Mouse (Mus musculus) ES-E14 (cell line): ENCODE results near the gene Nudt9. TPM values are rescaled to one million over a fixed set of nuclear protein-coding genes. Genes with fewer than 3 reads are reported as not detected.

Source experiments
- DNase-seq: peaks from one replicate; pipeline ENCODE4 v3.0.0-alpha.2; 2013; ENCODE audit warnings: low read depth, low spot score
- H3K27ac ChIP-seq: 2 replicates; pipeline ENCODE4 v1.5.1; 2012; ENCODE audit warnings: low read depth, mild to moderate bottlenecking, low read length, moderate library complexity, mixed read lengths; ENCODE audit not compliant: poor library complexity, insufficient read depth, severe bottlenecking
- H3K36me3 ChIP-seq: 2 replicates; pipeline ENCODE4 v1.6.1; 2012; ENCODE audit warnings: mild to moderate bottlenecking, low read length, moderate library complexity, mixed read lengths; ENCODE audit not compliant: control insufficient read depth, poor library complexity, insufficient read depth, severe bottlenecking
- H3K4me1 ChIP-seq, 2 experiments: fragments of 150-350 bp in 1 of 2; sonication (generic) in 1 of 2; 2 replicates each; pipeline ENCODE4 v1.6.1; 2012; ENCODE audit warnings: low read length in 2 of 2, mild to moderate bottlenecking in 1 of 2, mixed read lengths in 1 of 2; ENCODE audit not compliant: control insufficient read depth in 2 of 2, insufficient read depth in 2 of 2, poor library complexity in 1 of 2
- H3K4me3 ChIP-seq, 2 experiments: fragments of 150-350 bp in 1 of 2; sonication (generic) in 1 of 2; 2 replicates each; pipeline ENCODE4 v1.5.1; 2012; ENCODE audit warnings: low read length in 2 of 2, low read depth in 1 of 2, mild to moderate bottlenecking in 1 of 2, mixed read lengths in 1 of 2; ENCODE audit not compliant: insufficient read depth in 1 of 2, poor library complexity in 1 of 2, severe bottlenecking in 1 of 2
- H3K9ac ChIP-seq: 2 replicates; pipeline ENCODE4 v1.6.1; 2012; ENCODE audit warnings: low read depth, mild to moderate bottlenecking, low read length, mixed read lengths; ENCODE audit not compliant: poor library complexity, insufficient read depth, severe bottlenecking
- H3K9me3 ChIP-seq: fragments of 150-350 bp; sonication (generic); 2 replicates; pipeline ENCODE4 v1.6.1; 2012; ENCODE audit warnings: low read depth, mild to moderate bottlenecking, low read length; ENCODE audit not compliant: control insufficient read depth, insufficient read depth
- CHD2 ChIP-seq: IDR thresholded peaks from 2 replicates; pipeline ENCODE4 v1.6.1; 2014; ENCODE audit warnings: mild to moderate bottlenecking, low read depth, low read length, inconsistent platforms
- HCFC1 ChIP-seq: IDR thresholded peaks from 2 replicates; pipeline ENCODE4 v1.6.1; 2012; ENCODE audit warnings: low read length, inconsistent platforms, borderline replicate concordance; ENCODE audit not compliant: insufficient read depth
- MAFK ChIP-seq: IDR thresholded peaks from 2 replicates; pipeline ENCODE4 v1.6.1; 2014; ENCODE audit warnings: mild to moderate bottlenecking, low read depth, low read length, inconsistent platforms; ENCODE audit not compliant: insufficient read depth
- ZC3H11A ChIP-seq: IDR thresholded peaks from 2 replicates; pipeline ENCODE4 v1.6.1; 2012; ENCODE audit warnings: low read depth, mild to moderate bottlenecking, inconsistent platforms, low read length, borderline replicate concordance
- ZNF384 ChIP-seq: IDR thresholded peaks from 2 replicates; pipeline ENCODE4 v1.6.1; 2012; ENCODE audit warnings: low read depth, low read length, inconsistent platforms
- in situ Hi-C, 2 experiments: fragments of 600-800 bp; cut with MboI; formaldehyde crosslinking; loops; one replicate each; pipeline ENCODE4 v1.15.1; 2025; ENCODE audit warnings: low sequenced_read_pairs in 2 of 2, inconsistent platforms in 1 of 2; ENCODE audit not compliant: unreplicated experiment in 2 of 2
- total RNA-seq: library from RNA; depleted of rRNA; stranded (reverse); fragments of 300-350 nt; gene quantifications from 2 replicates; pipeline ENCODE4 v1.2.3, GENCODE M21; 2012

Gene Nudt9
- total RNA-seq, 1 experiment: 55.4 TPM

DNA sequence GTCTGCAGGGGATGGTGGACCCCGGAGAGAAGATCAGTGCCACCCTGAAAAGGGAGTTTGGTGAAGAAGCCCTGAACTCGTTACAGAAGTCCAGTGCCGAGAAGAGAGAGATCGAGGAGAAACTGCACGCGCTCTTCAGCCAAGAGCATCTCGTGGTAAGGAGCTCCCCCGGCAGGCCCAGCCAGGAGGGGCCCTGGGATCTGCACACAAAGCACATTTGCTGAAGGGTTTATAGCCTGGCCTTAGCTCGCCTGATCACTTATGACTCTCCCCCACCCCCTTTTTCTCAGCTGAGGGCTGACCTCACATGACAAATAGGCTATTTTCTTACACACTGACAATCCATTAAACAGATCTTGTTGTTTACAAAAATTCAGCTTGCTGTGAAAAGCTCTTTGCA lies 13.5 kb downstream of the Nudt9 start:
- Histone ChIP-seq H3K4me1 (no peaks in the 10 kb centered on the region), H3K27ac (no peak overlapping the region), H3K9ac (no peak overlapping the region), H3K9me3 (peaks cover 4% of the 10 kb centered on the region; the same call in 1 of the 2 replicates), H3K36me3 (peaks cover 49% of the 10 kb centered on the region), H3K4me3 (no peak overlapping the region)
- TF ChIP-seq MAFK (no peak), ZC3H11A (no peak), ZNF384 (no peak), CHD2 (no peak), HCFC1 (no peak)
- DNase-seq: no peak
- in situ Hi-C loops: no loop called here

DNA sequence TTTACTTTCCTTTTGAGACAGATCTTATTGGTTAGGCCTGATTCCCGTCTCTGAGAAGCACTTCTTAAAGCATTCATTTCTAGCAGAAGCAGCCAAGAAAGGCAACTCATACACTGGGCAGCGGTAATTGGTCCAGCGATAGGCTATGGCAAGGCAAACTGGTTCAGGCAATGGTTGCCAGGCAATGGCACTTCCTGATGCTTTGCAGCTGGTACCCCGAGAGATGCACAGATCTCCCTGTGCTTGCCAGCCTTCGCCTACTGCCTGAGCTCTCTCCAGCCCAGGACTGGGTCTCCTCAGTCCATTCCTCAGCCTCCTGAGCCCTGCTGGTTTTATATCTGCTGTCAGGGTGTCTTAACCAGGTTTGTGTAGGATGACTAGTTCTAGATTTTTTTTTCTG lies 14.3 kb downstream of the Nudt9 start:
- TF ChIP-seq MAFK (no peak), CHD2 (no peak), HCFC1 (no peak), ZC3H11A (no peak), ZNF384 (no peak)
- H3K27ac ChIP-seq: no peak overlapping the region
- H3K9me3 ChIP-seq: peaks cover 4% of the 10 kb centered on the region; the same call in 1 of the 2 replicates
- no peak overlapping the region for H3K4me3 ChIP-seq
- no peak overlapping the region for H3K9ac ChIP-seq
- in situ Hi-C loops: no loop called here
- peaks cover 49% of the 10 kb centered on the region for H3K36me3 ChIP-seq
- no peaks in the 10 kb centered on the region for H3K4me1 ChIP-seq
- DNase-seq: no peak

DNA sequence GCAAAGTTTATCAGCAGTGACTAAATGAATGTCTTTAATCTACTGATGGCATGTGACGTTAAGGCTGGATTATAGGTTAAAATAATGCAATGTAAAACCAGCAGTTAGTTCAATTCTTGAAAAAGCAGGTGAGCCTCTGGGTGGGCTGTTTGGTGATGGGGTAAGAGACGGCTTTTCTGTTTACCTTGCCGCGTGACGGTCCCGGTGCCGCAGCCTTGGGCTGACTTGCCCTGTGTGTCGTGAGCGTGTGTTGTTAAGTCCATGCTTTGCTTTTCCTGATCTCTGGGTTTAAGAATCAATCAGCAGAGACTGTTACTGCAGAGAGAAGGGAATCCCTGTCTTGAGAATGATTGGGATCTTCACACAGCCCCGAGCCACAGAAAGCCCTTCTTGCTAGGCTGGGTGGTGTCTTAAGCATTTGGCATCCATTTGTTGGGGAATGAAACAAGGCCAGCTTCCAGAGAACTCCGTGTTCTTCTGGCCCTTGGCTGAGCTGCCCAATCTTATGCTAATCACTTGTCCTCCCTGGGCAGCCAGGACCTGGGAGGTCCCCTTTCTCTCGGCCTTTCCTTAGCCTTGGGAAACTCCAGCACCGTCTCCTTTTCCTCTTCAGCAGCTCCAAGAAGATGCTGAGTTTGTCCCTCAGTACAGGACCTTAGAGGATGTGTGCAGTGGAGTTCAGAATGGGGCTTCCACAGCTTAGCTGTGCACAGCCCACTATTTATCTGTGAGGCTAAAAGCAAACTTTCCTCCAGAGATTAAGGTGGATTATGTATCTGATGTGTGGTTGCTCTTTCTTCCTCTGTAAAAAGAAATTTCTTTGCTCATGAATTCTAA lies 16.0 kb downstream of the Nudt9 start:
- DNase-seq: no peak
- peaks cover 47% of the 10 kb centered on the region for H3K36me3 ChIP-seq
- in situ Hi-C loops: no loop called here
- no peak overlapping the region for H3K9ac ChIP-seq
- no peaks in the 10 kb centered on the region for H3K4me1 ChIP-seq
- H3K27ac ChIP-seq: no peak overlapping the region
- no peak for TF ChIP-seq ZC3H11A
- no peak for TF ChIP-seq CHD2
- no peak for TF ChIP-seq ZNF384
- no peak for TF ChIP-seq HCFC1
- no peak for TF ChIP-seq MAFK
- H3K9me3 ChIP-seq: peaks cover 4% of the 10 kb centered on the region; the same call in 1 of the 2 replicates
- no peak overlapping the region for H3K4me3 ChIP-seq

- in situ Hi-C loops: no loop called here
- H3K9me3 ChIP-seq: peaks cover 4% of the 10 kb centered on the region; the same call in 1 of the 2 replicates
- no peaks in the 10 kb centered on the region for H3K4me1 ChIP-seq
- H3K36me3 ChIP-seq: peaks cover 47% of the 10 kb centered on the region
- no peak for DNase-seq
- no peak overlapping the region for H3K4me3 ChIP-seq
- H3K27ac ChIP-seq: no peak overlapping the region
- TF ChIP-seq MAFK: no peak
- no peak for TF ChIP-seq CHD2
- TF ChIP-seq ZNF384: no peak
- no peak for TF ChIP-seq HCFC1
- TF ChIP-seq ZC3H11A: no peak
- no peak overlapping the region for H3K9ac ChIP-seq
Measured at GRCm38 (mm10) chr5:104062773-104063551, 16.9 kb downstream of the Nudt9 start.
